Mouse (Mus musculus): ENCODE results near the gene Gm44805.

Gm44805 gene

GRCm38 (mm10) chr7:19677872-19678271 is 3.4 kb downstream of the Gm44805 start, which contains the start of gene Apoc2:
Apoc2 (minus strand) TSS chr7:19677941.
- no peak for DNase-seq (ENCODE audit: low read depth, low spot score)

- no peak for DNase-seq (ENCODE audit: low read depth, low spot score)
Observed at GRCm38 (mm10) chr7:19676662-19677061, 4.6 kb downstream of the Gm44805 start.

- DNase-seq (ENCODE audit: low read depth, low spot score), result no peak
Observed at GRCm38 (mm10) chr7:19675824-19676223, 5.4 kb downstream of the Gm44805 start.

GRCm38 (mm10) chr7:19673083-19673699 is 8.0 kb downstream of the Gm44805 start:
- DNase-seq (ENCODE audit: low read depth, low spot score), result no peak

GRCm38 (mm10) chr7:19671511-19671910 is 9.7 kb downstream of the Gm44805 start:
- no peak for DNase-seq (ENCODE audit: low read depth, low spot score)

- peak; percentile 77 for DNase-seq (ENCODE audit: low read depth, low spot score)
Observed at GRCm38 (mm10) chr7:19668947-19669721, 12.1 kb downstream of the Gm44805 start.

- DNase-seq (ENCODE audit: low read depth, low spot score), result no peak
Observed at GRCm38 (mm10) chr7:19667434-19667833, 13.8 kb downstream of the Gm44805 start.

- DNase-seq (ENCODE audit: low read depth, low spot score), result no peak
Observed at GRCm38 (mm10) chr7:19666750-19667149, 14.5 kb downstream of the Gm44805 start.

GRCm38 (mm10) chr7:19664955-19665841 is 16.0 kb downstream of the Gm44805 start, which contains the start of gene Clptm1:
Clptm1 (minus strand) TSS chr7:19665033.
- DNase-seq (ENCODE audit: low read depth, low spot score), result peak; percentile 96

- no peak for DNase-seq (ENCODE audit: low read depth, low spot score)
Observed at GRCm38 (mm10) chr7:19664455-19664954, 16.7 kb downstream of the Gm44805 start.

- no peak for DNase-seq (ENCODE audit: low read depth, low spot score)
Observed at GRCm38 (mm10) chr7:19663940-19664339, 17.3 kb downstream of the Gm44805 start.

GRCm38 (mm10) chr7:19652614-19653013 is 28.6 kb downstream of the Gm44805 start:
- no peak for DNase-seq (ENCODE audit: low read depth, low spot score)

GRCm38 (mm10) chr7:19651063-19651786 is 30.0 kb downstream of the Gm44805 start:
- DNase-seq (ENCODE audit: low read depth, low spot score), result no peak

- no peak for DNase-seq (ENCODE audit: low read depth, low spot score)
Observed at GRCm38 (mm10) chr7:19641223-19641622, 40.0 kb downstream of the Gm44805 start.

GRCm38 (mm10) chr7:19635074-19635827 is 46.0 kb downstream of the Gm44805 start:
- DNase-seq (ENCODE audit: low read depth, low spot score), result no peak

GRCm38 (mm10) chr7:19634591-19634990 is 46.6 kb downstream of the Gm44805 start:
- DNase-seq (ENCODE audit: low read depth, low spot score), result no peak

- DNase-seq (ENCODE audit: low read depth, low spot score), result no peak
Observed at GRCm38 (mm10) chr7:19633855-19634254, 47.4 kb downstream of the Gm44805 start.

- DNase-seq (ENCODE audit: low read depth, low spot score), result no peak
Observed at GRCm38 (mm10) chr7:19633197-19633596, 48.0 kb downstream of the Gm44805 start.

GRCm38 (mm10) chr7:19632720-19633119 is 48.5 kb downstream of the Gm44805 start:
- DNase-seq (ENCODE audit: low read depth, low spot score), result no peak

GRCm38 (mm10) chr7:19632275-19632674 is 48.9 kb downstream of the Gm44805 start:
- DNase-seq (ENCODE audit: low read depth, low spot score), result no peak
